Mouse (Mus musculus) gastrocnemius, adult 2 months (tissue): ENCODE results near the gene AB124611. TPM values are rescaled to one million over a fixed set of nuclear protein-coding genes. Genes with fewer than 3 reads are reported as not detected.

Source experiments
- DNase-seq: peaks from one replicate; pipeline ENCODE4 v3.0.0; 2022
- H3K27ac ChIP-seq: fragments of 200-600 bp; 2 replicates; pipeline ENCODE4 v1.8.1; 2022; ENCODE audit warnings: mild to moderate bottlenecking
- H3K4me3 ChIP-seq: fragments of 200-600 bp; 2 replicates; pipeline ENCODE4 v1.8.1; 2022; ENCODE audit warnings: mild to moderate bottlenecking, moderate library complexity
- CTCF ChIP-seq: fragments of 200-600 bp; IDR thresholded peaks from 2 replicates; pipeline ENCODE4 v1.8.1; 2022; ENCODE audit warnings: antibody characterized with exemption, mild to moderate bottlenecking, moderate library complexity
- intact Hi-C: fragments of 180-260 bp; cut with DNase I; formaldehyde crosslinking; loops from one replicate; pipeline ENCODE4 v1.15.1; 2025
- total RNA-seq, 2 experiments: library from RNA; stranded (reverse); gene quantifications; 2 replicates each; pipeline ENCODE4 v1.2.3; 2021

AB124611 gene
- total RNA-seq, 2 experiments from 2014 or later = 0.74 to 1.3 TPM

DNA sequence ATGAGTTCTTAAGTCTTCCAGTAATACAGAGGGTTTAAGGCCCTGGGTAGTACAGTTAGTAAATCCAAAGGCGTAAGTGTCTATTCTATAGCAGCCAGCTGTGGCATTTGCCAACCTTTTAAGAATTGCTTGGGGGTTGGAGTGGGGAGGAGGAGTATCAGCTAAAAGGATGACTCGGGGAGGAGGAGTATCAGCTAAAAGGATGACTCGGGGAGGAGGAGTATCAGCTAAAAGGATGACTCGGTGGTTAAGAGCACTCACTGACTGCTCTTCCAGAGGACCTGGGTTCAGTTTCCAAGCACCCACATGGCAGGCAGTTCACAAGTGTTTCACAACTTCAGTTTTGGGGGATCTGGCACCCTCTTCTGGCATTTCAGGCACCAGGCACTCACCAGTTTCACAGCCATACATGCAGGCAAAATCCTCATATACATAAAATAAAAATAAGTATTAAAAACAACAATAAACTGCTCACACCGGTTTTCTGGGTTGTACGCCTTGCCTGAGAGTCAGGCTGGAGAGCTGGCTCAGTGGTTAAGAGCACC is 29.3 kb downstream of the AB124611 start:
- intact Hi-C loops = no loop called here
- no peak overlapping the region for H3K4me3 ChIP-seq
- peak overlapping the region; percentile 56; the same call in 1 of the 2 replicates for H3K27ac ChIP-seq
- no peak for DNase-seq
- TF ChIP-seq CTCF = no peak

DNA sequence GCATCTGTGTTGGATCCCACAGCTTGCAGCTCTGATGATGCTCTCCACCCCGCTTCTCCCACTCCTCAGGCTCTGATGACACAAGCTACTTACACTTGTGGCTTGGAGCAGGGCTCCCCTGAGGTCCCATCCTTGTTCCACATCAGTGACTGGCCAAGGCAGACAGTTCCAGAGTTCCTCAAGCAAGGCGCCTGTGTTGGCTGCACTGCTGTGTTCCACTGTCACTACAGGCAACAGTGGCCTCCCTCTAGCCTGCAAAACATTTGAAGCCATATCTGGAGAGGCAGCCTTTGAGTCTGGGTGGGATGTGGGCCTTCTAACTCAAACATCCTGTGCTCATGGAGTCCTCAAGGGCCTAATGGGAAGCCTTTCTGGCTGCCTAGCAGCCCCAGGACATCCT is 31.0 kb downstream of the AB124611 start:
- 0 out of 2 replicates have a peak overlapping the region, but pooled peaks have one; percentile 28 for H3K27ac ChIP-seq
- no peak for DNase-seq
- intact Hi-C loops = no loop called here

DNA sequence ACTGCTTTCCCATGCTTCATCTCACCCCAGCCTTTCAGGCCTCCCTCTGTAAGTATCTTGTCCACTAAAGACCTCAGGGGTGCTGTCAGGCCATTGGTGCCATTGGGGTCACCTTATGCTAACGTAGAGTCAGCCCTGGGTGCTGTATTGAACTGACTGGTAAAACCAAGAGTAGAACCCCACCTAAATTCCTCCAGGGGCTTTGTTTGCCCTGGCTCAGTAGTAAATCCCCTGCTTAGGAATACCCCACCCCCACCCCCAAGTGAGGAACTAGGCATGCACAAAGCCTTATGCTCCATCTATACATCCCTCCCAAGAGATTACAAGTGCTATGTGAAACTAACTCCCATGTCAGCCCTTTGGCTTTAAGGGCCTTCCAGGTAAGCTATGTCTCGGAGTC is 31.6 kb downstream of the AB124611 start:
- no peak overlapping the region for H3K4me3 ChIP-seq
- no peak for DNase-seq
- H3K27ac ChIP-seq = 0 out of 2 replicates have a peak overlapping the region, but pooled peaks have one; percentile 28
- intact Hi-C loops = no loop called here
- TF ChIP-seq CTCF = no peak

More for the DNA sequence above, 31.0 kb downstream of the AB124611 start:
- no peak overlapping the region for H3K4me3 ChIP-seq
- no peak for TF ChIP-seq CTCF

GRCm38 (mm10) chr9:21558366-21558765 is 32.4 kb downstream of the AB124611 start:
- TF ChIP-seq CTCF = no peak
- intact Hi-C loops = no loop called here
- DNase-seq = no peak
- no peak overlapping the region for H3K4me3 ChIP-seq
- H3K27ac ChIP-seq = peak overlapping the region; percentile 70; the same call in 1 of the 2 replicates

- H3K27ac ChIP-seq = peak overlapping the region; percentile 70
- intact Hi-C loops = no loop called here
- no peak for DNase-seq
- no peak overlapping the region for H3K4me3 ChIP-seq
- TF ChIP-seq CTCF = no peak
Observed at GRCm38 (mm10) chr9:21559151-21559550, 33.2 kb downstream of the AB124611 start.

DNA sequence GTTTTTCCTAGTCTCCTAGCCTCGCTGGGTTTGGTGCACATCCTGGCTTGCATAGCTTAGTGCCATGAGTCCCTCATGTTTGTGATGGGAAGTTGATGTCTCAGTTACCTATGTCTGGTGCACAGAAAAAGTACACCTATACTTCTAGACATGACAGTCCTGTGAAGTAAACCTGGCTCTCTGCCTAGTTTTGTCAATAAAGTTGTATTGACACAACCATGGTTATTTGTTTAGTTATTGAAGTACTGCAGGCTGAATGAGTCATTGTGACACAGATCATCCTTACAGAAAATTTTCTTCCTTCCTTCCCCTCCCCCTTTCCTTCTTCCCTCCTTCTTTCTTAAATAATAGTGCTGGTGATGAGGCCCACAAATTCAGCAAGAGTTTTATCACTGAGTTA is 38.4 kb downstream of the AB124611 start:
- no peak for DNase-seq
- peak overlapping the region; percentile 82 for H3K27ac ChIP-seq
- TF ChIP-seq CTCF = no peak
- no peak overlapping the region for H3K4me3 ChIP-seq
- intact Hi-C loops = no loop called here

GRCm38 (mm10) chr9:21565004-21565586 is 39.1 kb downstream of the AB124611 start:
- peak overlapping the region; percentile 82 for H3K27ac ChIP-seq
- no peak for DNase-seq
- TF ChIP-seq CTCF = no peak
- intact Hi-C loops = no loop called here
- H3K4me3 ChIP-seq = no peak overlapping the region

GRCm38 (mm10) chr9:21566538-21566937 is 40.6 kb downstream of the AB124611 start:
- Histone ChIP-seq H3K4me3 (no peak overlapping the region), H3K27ac (peak overlapping the region; percentile 82)
- DNase-seq = no peak
- intact Hi-C loops = loop anchor here (2.0 kb wide), 1 partner anchor 16 kb away; no protein-coding TSS in a partner anchor
- TF ChIP-seq CTCF = no peak

- TF ChIP-seq CTCF = no peak
- intact Hi-C loops = loop anchor here (2.0 kb wide), 1 partner anchor 16 kb away; no protein-coding TSS in a partner anchor
- no peak overlapping the region for H3K4me3 ChIP-seq
- H3K27ac ChIP-seq = peak overlapping the region; percentile 82
- DNase-seq = no peak
Observed at GRCm38 (mm10) chr9:21567051-21567450, 41.1 kb downstream of the AB124611 start.

DNA sequence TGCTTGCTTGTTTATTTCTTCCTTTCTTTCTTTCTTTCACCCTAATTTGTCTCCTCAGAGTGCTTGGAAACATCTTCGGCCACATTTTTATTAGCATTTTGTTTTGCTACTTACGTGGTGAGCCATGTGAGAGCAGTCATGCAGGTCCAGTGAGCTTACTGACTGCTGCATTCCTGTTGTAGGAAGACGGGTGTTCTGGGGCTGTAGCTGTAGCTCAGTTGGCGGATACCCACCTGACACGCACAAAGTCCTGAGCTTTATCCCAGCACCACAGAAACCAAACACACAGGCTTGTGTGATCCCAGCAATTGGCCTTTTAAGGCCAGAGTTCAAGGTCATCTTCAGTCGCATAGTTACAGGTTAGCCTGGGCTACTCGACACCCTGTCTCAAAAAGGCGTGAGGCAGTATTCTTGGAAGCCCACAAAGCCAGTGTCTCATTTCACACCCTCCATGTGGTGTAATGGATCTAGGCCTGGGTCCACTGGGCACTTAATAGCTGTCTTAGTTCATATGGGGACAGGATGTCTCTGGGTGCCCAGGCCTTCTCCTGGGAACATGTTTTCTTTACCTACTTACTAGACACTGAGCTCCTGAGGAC is 42.8 kb downstream of the AB124611 start:
- TF ChIP-seq CTCF = no peak

GRCm38 (mm10) chr9:21574012-21574801 is 48.2 kb downstream of the AB124611 start:
- no peak for DNase-seq
- H3K4me3 ChIP-seq = no peak overlapping the region
- intact Hi-C loops = no loop called here
- TF ChIP-seq CTCF = no peak
- H3K27ac ChIP-seq = peak overlapping the region; percentile 28; the same call in 1 of the 2 replicates

More for the DNA sequence above, 42.8 kb downstream of the AB124611 start:
- Histone ChIP-seq H3K4me3 (no peak overlapping the region), H3K27ac (peak overlapping the region; percentile 82)
- intact Hi-C loops = no loop called here
- peak; percentile 48 for DNase-seq

DNA sequence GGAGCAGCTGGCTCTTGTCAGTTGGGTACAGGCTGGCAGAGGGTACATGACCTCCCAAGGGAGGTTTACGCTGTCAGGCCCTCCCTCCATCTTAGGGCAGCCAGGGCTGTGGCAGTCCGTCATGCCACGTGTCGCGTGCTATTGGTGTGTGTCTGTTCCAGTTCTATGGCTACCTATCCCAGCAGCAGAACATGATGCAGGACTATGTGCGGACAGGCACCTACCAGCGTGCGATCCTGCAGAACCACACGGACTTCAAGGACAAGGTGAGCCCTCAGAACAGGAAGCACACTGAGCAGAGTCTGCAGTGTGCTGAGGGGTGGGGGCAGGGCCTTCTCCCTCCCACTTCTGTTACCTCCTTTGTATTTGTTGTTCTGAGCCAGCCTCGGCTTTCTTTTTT is 49.3 kb downstream of the AB124611 start:
- no peak for DNase-seq
- Histone ChIP-seq H3K4me3 (no peak overlapping the region), H3K27ac (no peak overlapping the region)
- intact Hi-C loops = no loop called here
- no peak for TF ChIP-seq CTCF

DNA sequence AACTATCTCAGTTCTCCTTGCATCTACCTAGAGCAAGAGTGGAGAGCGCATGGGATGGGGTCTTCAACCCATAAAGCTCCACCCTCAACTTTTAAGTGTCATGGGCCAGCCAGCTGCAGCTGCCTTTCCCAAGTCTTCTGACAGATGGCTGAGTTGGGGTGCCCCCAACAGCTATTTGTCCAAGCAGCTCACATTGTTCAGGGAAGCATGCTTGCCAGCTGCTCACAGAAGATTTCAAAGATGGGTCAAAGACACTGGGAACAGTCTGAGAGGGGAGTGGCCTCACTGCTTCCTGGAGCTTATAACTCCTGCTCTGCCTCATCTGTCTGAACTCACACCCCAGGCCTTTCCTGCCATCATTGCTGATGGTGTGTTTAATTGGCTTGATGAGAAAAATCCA is 50.3 kb downstream of the AB124611 start:
- TF ChIP-seq CTCF = no peak
- Histone ChIP-seq H3K27ac (no peak overlapping the region), H3K4me3 (no peak overlapping the region)
- DNase-seq = no peak
- intact Hi-C loops = no loop called here
